Mouse (Mus musculus): Measurements from ENCODE around the gene Gm8094. TPM values are rescaled to one million over a fixed set of nuclear protein-coding genes. Genes with fewer than 3 reads are reported as not detected.

Gm8094 gene
- polyA plus RNA-seq (2015; fragmentation: Nextera tagmentation; extraction: Ambion mirVana) = not detected in 2 replicates

GRCm38 (mm10) chr14:43076543-43076942 is at the start of gene Gm8094:
Gm8094 (minus strand) TSS chr14:43076643.

DNA sequence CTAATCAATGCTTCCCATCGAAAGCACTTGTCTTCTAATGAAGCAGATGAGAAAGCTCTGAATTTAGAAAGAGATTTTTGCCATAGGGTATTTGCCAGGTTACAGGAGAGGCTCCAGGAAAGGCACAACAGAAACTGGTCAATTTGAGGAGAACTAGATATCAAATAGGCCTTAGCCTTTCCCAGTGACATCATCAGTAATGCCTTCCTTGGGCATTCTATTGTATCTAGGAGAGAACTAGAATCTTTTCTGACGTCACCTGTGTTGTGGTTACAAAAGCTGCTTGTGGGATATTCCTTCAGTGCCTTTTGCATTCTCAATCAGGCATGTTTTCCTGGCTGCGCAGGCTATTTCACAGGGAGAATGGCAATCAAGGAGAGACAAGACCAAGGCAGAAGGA is 23.9 kb upstream of the Gm8094 start, which contains the start of gene Gm8104:
TSS of gene Gm8104 (plus strand) at position 301 of the 400 bp plus-strand sequence.

Other genes starting within 250 kb of the Gm8094 start
- not detected in 2 replicates for gene Gm21977, start 223.2 kb downstream of the Gm8094 start, polyA plus RNA-seq (2015; fragmentation: Nextera tagmentation; extraction: Ambion mirVana)
- not detected in 2 replicates for gene Gm8082, start 83.0 kb downstream of the Gm8094 start, polyA plus RNA-seq (2015; fragmentation: Nextera tagmentation; extraction: Ambion mirVana)
- not detected in 2 replicates for gene Gm10376, start 61.0 kb downstream of the Gm8094 start, polyA plus RNA-seq (2015; fragmentation: Nextera tagmentation; extraction: Ambion mirVana)
- gene Gm8104, start 24.0 kb upstream of the Gm8094 start, polyA plus RNA-seq (2015; fragmentation: Nextera tagmentation; extraction: Ambion mirVana) = not detected in 2 replicates
- gene Gm7233, start 103.2 kb upstream of the Gm8094 start, polyA plus RNA-seq (2015; fragmentation: Nextera tagmentation; extraction: Ambion mirVana) = not detected in 2 replicates
- not detected in 2 replicates for gene Gm8122, start 158.7 kb upstream of the Gm8094 start, polyA plus RNA-seq (2015; fragmentation: Nextera tagmentation; extraction: Ambion mirVana)
- not detected in 2 replicates for gene Gm8126, start 182.0 kb upstream of the Gm8094 start, polyA plus RNA-seq (2015; fragmentation: Nextera tagmentation; extraction: Ambion mirVana)
- not detected in 2 replicates for gene Gm9732, start 198.4 kb upstream of the Gm8094 start, polyA plus RNA-seq (2015; fragmentation: Nextera tagmentation; extraction: Ambion mirVana)
- not detected in 2 replicates for gene Gm8127, start 217.2 kb upstream of the Gm8094 start, polyA plus RNA-seq (2015; fragmentation: Nextera tagmentation; extraction: Ambion mirVana)